Mouse (Mus musculus) embryonic facial prominence, embryonic 11.5 days (tissue): ENCODE measurements at regions not wholly inside any gene's neighbourhood (a gene's known extent, or its start where the extent isn't known, plus 50 kb on each side); places are given as distances from the start of the nearest gene placed in this dataset.

Experiments used
- ATAC-seq: fragments of 200-750 bp; cut with Nextera tagmentation; replicated peaks from 2 replicates; pipeline ENCODE4 v1.8.0; 2017; ENCODE audit warnings: low read depth; ENCODE audit not compliant: insufficient number of reproducible peaks, low FRiP score, low TSS enrichment
- DNase-seq: peaks from one replicate; pipeline ENCODE4 v3.0.0-alpha.2; 2015; ENCODE audit warnings: low spot score
- H3K27ac ChIP-seq: fragments of 300-500 bp; sonication (generic); replicated peaks from 2 replicates; pipeline ENCODE4 v1.5.1; 2014; ENCODE audit warnings: mild to moderate bottlenecking, low read depth, low read length, control low read depth
- H3K27me3 ChIP-seq: fragments of 300-500 bp; sonication (generic); 2 replicates; pipeline ENCODE4 v1.6.1; 2014; ENCODE audit warnings: mild to moderate bottlenecking, low read length, moderate library complexity, mixed read lengths; ENCODE audit not compliant: control insufficient read depth, insufficient read depth
- H3K36me3 ChIP-seq: fragments of 300-500 bp; sonication (generic); replicated peaks from 2 replicates; pipeline ENCODE4 v1.6.1; 2014; ENCODE audit warnings: low read depth, mild to moderate bottlenecking, low read length, moderate library complexity, mixed read lengths; ENCODE audit not compliant: control insufficient read depth, insufficient read depth
- H3K4me1 ChIP-seq: fragments of 300-500 bp; sonication (generic); 2 replicates; pipeline ENCODE4 v1.6.1; 2014; ENCODE audit warnings: low read length, mixed read lengths; ENCODE audit not compliant: control insufficient read depth, insufficient read depth
- H3K4me2 ChIP-seq: fragments of 300-500 bp; sonication (generic); 2 replicates; pipeline ENCODE4 v1.6.1; 2014; ENCODE audit warnings: low read depth, mild to moderate bottlenecking, control low read depth, low read length, moderate library complexity
- H3K4me3 ChIP-seq: fragments of 300-500 bp; sonication (generic); 2 replicates; pipeline ENCODE4 v1.5.1; 2014; ENCODE audit warnings: low read depth, low read length, control low read depth
- H3K9ac ChIP-seq: fragments of 300-500 bp; sonication (generic); replicated peaks from 2 replicates; pipeline ENCODE4 v1.6.1; 2014; ENCODE audit warnings: mild to moderate bottlenecking, control low read depth, low read length
- H3K9me3 ChIP-seq: fragments of 300-500 bp; sonication (generic); replicated peaks from 2 replicates; pipeline ENCODE4 v1.6.1; 2016; ENCODE audit warnings: mild to moderate bottlenecking, low read length, inconsistent platforms, mixed read lengths; ENCODE audit not compliant: control insufficient read depth
- WGBS: fragments of 180-500 bp; shearing (Covaris S2); extraction: QIAGEN DNeasy Blood & Tissue Kit; methylation state at CpG from one replicate; pipeline ENCODE4 v1.1.7; 2014; 5-methylcytosine and 5-hydroxymethylcytosine counted together

DNA sequence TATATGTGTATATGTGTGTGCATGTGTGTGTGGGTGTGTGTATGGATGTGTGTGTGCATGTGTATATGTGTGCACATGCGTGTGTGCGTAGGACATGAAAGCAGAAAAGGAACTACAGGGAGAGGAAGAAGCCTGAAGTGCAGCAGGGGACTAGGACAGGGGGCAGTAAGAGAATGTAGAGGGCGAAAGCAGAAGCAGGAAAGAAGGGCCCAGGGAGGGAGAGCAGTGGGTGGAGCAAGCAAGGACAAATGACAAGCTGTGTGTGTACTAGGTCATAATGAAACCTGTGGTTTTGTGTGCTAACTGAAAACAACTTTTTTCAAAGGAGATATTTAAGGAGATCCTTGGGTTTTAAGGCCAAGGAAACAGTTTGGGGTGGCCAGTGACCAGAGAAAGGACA, 73.4 kb upstream of the Lclat1 start:
- Histone ChIP-seq H3K36me3 (no peaks in the 10 kb centered on the region), H3K9ac (no peak overlapping the region), H3K4me1 (no peaks in the 10 kb centered on the region; the same call in 1 of the 2 replicates), H3K4me3 (no peak overlapping the region), H3K27ac (no peak overlapping the region), H3K27me3 (no peaks in the 10 kb centered on the region), H3K4me2 (no peak overlapping the region), H3K9me3 (no peaks in the 10 kb centered on the region)
- ATAC-seq = no peak
- no peak for DNase-seq
- 88% methylated on average over 3 of the region's 3 CpGs for WGBS

DNA sequence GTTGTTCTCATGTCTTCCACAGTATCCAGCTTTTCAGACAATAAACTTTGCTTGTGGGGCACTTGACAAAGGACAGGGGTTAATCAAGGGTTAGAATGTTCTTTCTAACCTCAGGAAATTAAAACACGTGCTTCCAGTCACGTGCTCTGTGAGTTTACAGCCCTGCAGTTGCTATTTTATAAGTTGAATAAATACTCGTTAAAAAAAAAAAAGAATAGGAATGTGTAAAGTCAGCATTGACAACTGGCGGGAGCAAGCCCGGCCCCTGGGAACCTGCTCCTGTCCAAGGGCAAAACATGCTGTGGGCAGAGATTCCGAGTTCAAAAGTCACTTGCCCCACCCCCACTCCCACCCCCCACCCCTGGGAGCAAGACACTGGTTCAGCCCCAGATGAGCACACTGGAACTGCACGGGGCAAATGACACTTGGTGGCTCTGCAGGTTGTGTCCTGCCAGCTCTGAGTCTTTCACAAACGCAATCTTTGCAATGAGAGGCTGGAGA, 72.8 kb upstream of the Lclat1 start:
- H3K27ac ChIP-seq = no peak overlapping the region
- WGBS = 30% methylated on average over 8 of the region's 8 CpGs
- no peak for ATAC-seq

DNA sequence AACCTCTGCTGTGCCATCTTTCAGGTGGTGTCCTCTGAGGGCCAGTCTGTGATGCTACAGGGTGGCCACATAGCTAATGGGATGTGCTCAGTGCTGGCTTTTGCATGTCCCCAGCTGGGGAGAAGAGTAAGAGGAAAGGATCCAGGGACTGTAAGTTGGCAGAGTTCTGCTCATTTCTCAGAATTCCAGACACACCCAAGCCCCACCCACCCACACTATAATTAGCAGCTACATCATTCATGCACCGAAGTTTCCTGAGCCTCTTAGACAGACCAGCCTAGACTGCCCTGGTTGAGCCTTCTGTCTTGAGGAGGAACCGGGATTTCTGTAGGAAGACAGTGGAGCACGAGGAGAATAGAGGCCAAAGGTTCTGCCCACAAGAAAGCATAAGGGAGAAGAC, 70.9 kb upstream of the Lclat1 start:
- no peak for ATAC-seq
- WGBS = 66% methylated on average over 3 of the region's 3 CpGs

More for the DNA sequence above, 72.8 kb upstream of the Lclat1 start:
- no peaks in the 10 kb centered on the region for H3K9me3 ChIP-seq
- H3K4me3 ChIP-seq = no peak overlapping the region
- H3K4me2 ChIP-seq = no peak overlapping the region
- H3K4me1 ChIP-seq = no peaks in the 10 kb centered on the region; the same call in 1 of the 2 replicates
- no peaks in the 10 kb centered on the region for H3K36me3 ChIP-seq
- no peak for DNase-seq
- H3K9ac ChIP-seq = no peak overlapping the region
- no peaks in the 10 kb centered on the region for H3K27me3 ChIP-seq

DNA sequence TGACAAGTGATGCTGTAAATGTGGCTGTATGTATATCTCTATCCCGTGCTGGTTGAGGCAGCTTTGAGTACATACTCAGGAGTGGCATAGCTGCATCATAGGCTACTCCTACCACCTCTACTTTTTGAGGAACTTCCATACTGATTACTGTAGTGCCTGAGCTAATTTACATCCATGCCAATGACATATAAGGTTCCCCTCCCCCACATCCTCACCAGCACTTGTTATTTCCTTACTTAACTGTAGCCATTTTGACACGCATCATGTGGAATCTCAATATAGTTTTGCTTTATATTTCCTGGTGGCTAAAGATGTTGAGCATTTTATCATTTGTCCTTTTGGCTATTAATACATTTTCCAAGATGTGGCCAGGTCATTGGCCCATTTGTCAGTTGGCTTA, 69.2 kb upstream of the Lclat1 start:
- ATAC-seq (no peak), DNase-seq (no peak)
- H3K4me2 ChIP-seq = no peak overlapping the region
- no peak overlapping the region for H3K9ac ChIP-seq
- H3K4me3 ChIP-seq = no peak overlapping the region
- H3K27ac ChIP-seq = no peak overlapping the region
- H3K4me1 ChIP-seq = no peaks in the 10 kb centered on the region; the same call in 1 of the 2 replicates
- 89% methylated on average over 2 of the region's 2 CpGs for WGBS
- no peaks in the 10 kb centered on the region for H3K9me3 ChIP-seq
- no peaks in the 10 kb centered on the region for H3K36me3 ChIP-seq
- H3K27me3 ChIP-seq = no peaks in the 10 kb centered on the region

More for the DNA sequence above, 70.9 kb upstream of the Lclat1 start:
- no peak overlapping the region for H3K4me2 ChIP-seq
- no peaks in the 10 kb centered on the region; the same call in 1 of the 2 replicates for H3K4me1 ChIP-seq
- no peak overlapping the region for H3K27ac ChIP-seq
- no peak overlapping the region for H3K9ac ChIP-seq
- H3K4me3 ChIP-seq = no peak overlapping the region
- DNase-seq = no peak
- H3K36me3 ChIP-seq = no peaks in the 10 kb centered on the region
- no peaks in the 10 kb centered on the region for H3K27me3 ChIP-seq
- no peaks in the 10 kb centered on the region for H3K9me3 ChIP-seq

DNA sequence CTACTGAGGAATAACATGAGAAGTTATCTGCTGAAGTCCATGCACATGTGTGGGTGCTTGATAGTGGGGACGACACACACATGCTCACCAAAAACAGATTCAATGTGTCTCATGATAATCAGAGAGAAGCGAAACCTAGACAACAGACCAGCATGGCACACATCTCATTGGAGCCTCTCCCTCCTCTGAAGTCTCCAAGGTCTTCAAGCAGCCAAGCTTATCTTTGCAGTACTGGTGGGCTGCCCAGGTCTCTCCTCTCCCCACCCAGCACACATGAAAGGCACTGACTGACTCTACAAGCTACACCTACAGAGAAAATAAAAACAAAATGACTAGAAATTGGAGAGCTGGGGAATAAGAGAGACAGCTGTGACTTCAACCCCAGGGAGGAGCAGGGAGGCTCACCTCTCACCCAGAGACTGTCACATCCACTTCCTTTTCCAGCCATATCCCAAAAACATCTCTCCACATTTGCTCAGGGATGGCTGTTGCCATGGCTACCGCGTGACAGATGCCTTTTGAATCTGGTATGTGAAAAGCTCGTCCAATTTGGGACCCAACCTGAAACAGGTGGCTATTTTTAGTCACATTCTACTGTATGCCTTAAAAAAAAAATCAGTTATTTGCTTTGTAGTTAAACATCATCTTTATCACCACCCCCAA, 62.7 kb upstream of the Lclat1 start:
- WGBS = 81% methylated on average over 5 of the region's 5 CpGs
- H3K27me3 ChIP-seq = no peaks in the 10 kb centered on the region
- H3K27ac ChIP-seq = no peak overlapping the region
- H3K4me3 ChIP-seq = no peak overlapping the region
- H3K4me2 ChIP-seq = no peak overlapping the region
- ATAC-seq (no peak), DNase-seq (no peak)
- no peak overlapping the region for H3K9ac ChIP-seq
- H3K9me3 ChIP-seq = no peaks in the 10 kb centered on the region
- H3K4me1 ChIP-seq = no peaks in the 10 kb centered on the region
- H3K36me3 ChIP-seq = no peaks in the 10 kb centered on the region

DNA sequence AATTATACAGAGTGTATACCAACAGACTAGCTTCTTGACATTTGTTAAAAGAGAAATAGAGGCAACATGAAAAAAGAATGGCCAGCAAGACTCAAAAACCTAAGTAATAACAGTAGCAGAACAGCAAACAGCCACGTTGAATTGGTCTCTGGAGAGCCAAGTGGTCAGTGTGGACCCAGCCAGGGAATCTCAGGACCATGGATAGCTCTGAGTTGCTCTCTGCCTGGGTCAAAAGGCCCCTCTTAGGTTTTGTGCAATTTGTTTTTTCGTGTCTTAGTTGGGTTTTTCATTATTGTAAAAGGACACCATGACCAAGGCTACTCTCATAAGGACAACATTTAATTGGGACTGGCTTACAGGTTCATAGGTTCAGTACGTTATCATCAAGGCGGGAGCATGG, 60.8 kb upstream of the Lclat1 start:
- H3K4me3 ChIP-seq = no peak overlapping the region
- no peak for ATAC-seq
- no peaks in the 10 kb centered on the region for H3K27me3 ChIP-seq
- H3K4me2 ChIP-seq = no peak overlapping the region
- no peak overlapping the region for H3K9ac ChIP-seq
- DNase-seq = peak; percentile 73
- no peak overlapping the region for H3K27ac ChIP-seq
- no peaks in the 10 kb centered on the region for H3K4me1 ChIP-seq
- WGBS = 54% methylated on average over 4 of the region's 4 CpGs
- H3K9me3 ChIP-seq = no peaks in the 10 kb centered on the region
- H3K36me3 ChIP-seq = no peaks in the 10 kb centered on the region

DNA sequence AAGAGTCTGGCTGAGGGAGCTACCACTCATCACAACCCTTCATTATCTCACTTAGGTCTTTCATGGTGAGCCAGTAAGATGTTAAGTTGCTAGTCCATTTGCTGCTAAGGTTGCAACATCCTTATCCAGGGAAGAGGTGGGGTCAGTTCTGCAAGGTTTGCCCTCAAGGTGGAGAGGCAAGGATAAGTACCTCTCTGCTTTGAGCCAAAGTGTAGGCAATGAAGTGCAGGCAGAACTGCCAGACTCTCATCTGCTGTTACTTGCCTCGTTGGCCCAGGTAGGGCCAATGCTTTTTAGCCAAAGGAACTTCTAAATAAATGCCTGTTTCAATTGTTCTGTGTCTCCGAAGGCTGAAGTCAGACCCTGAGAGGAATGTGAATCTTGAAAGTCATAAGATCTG, 59.6 kb upstream of the Lclat1 start:
- ATAC-seq (no peak), DNase-seq (no peak)
- Histone ChIP-seq H3K27ac (no peak overlapping the region), H3K4me3 (no peak overlapping the region), H3K4me2 (no peak overlapping the region), H3K9me3 (no peaks in the 10 kb centered on the region), H3K9ac (no peak overlapping the region), H3K4me1 (no peaks in the 10 kb centered on the region), H3K36me3 (no peaks in the 10 kb centered on the region), H3K27me3 (no peaks in the 10 kb centered on the region)
- 75% methylated on average over 2 of the region's 2 CpGs for WGBS

DNA sequence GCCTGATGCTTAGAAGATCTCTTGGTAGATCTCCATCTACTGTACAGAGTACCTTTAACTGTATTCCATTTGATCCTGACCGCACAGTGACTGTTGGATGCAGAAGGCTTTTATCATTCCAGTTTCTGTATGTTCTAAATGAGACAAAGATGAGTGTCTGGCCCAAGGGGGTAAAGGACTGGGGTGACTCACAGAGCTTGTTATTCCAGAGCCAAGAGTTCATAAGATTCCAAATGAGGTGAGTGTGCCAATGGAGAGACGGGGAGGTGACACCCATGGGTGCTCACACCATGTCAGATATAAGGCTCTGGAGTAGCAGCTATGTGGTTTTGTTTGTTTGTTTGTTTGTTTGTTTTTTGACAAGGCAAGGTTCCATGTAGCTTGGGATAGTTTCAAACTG, 54.8 kb upstream of the Lclat1 start:
- Histone ChIP-seq H3K4me1 (no peaks in the 10 kb centered on the region), H3K4me2 (no peak overlapping the region), H3K27me3 (no peaks in the 10 kb centered on the region), H3K36me3 (no peaks in the 10 kb centered on the region), H3K9me3 (no peaks in the 10 kb centered on the region), H3K4me3 (no peak overlapping the region), H3K27ac (no peak overlapping the region), H3K9ac (no peak overlapping the region)
- no peak for ATAC-seq
- no peak for DNase-seq
- WGBS = 97% methylated on average over 2 of the region's 2 CpGs
